Mouse (Mus musculus) liver, embryonic 15.5 days (tissue): ENCODE data around the gene Kmt5a. TPM values are rescaled to one million over a fixed set of nuclear protein-coding genes. Genes with fewer than 3 reads are reported as not detected.

Experiments
- ATAC-seq: fragments of 200-750 bp; cut with Nextera tagmentation; 2 replicates; pipeline ENCODE4 v1.8.0; 2017; ENCODE audit warnings: moderate number of reproducible peaks, mild to moderate bottlenecking, moderate library complexity; ENCODE audit not compliant: insufficient read depth
- H3K27ac ChIP-seq: fragments of 300-500 bp; sonication (generic); replicated peaks from 2 replicates; pipeline ENCODE4 v1.5.1; 2015; ENCODE audit warnings: mild to moderate bottlenecking, inconsistent platforms
- H3K27me3 ChIP-seq: fragments of 300-500 bp; sonication (generic); 2 replicates; pipeline ENCODE4 v1.6.1; 2015; ENCODE audit warnings: mild to moderate bottlenecking, inconsistent platforms
- H3K36me3 ChIP-seq: fragments of 300-500 bp; sonication (generic); replicated peaks from 2 replicates; pipeline ENCODE4 v1.6.1; 2015; ENCODE audit warnings: moderate library complexity, mild to moderate bottlenecking, inconsistent platforms
- H3K4me1 ChIP-seq: fragments of 300-500 bp; sonication (generic); replicated peaks from 2 replicates; pipeline ENCODE4 v1.6.1; 2015; ENCODE audit warnings: inconsistent platforms
- H3K4me2 ChIP-seq: fragments of 300-500 bp; sonication (generic); 2 replicates; pipeline ENCODE4 v1.6.1; 2015; ENCODE audit warnings: moderate library complexity, mild to moderate bottlenecking, inconsistent platforms
- H3K4me3 ChIP-seq: fragments of 300-500 bp; sonication (generic); replicated peaks from 2 replicates; pipeline ENCODE4 v1.5.1; 2015; ENCODE audit warnings: mild to moderate bottlenecking, inconsistent platforms
- H3K9ac ChIP-seq: fragments of 300-500 bp; sonication (generic); 2 replicates; pipeline ENCODE4 v1.6.1; 2015; ENCODE audit warnings: moderate library complexity, mild to moderate bottlenecking, inconsistent platforms
- H3K9me3 ChIP-seq: fragments of 300-500 bp; sonication (generic); replicated peaks from 2 replicates; pipeline ENCODE4 v1.6.1; 2016; ENCODE audit warnings: inconsistent platforms
- WGBS: fragments of 180-500 bp; shearing (Covaris S2); methylation state at CpG from one replicate; pipeline ENCODE4 v1.1.7; 2015; ENCODE audit warnings: mixed read lengths; ENCODE audit not compliant: insufficient replicate concordance; 5-methylcytosine and 5-hydroxymethylcytosine counted together
- polyA plus RNA-seq: library from polyadenylated mRNA; unstranded; fragments of >200 nt; fragmentation: Nextera tagmentation; extraction: Ambion mirVana; gene quantifications from 2 replicates; pipeline ENCODE4 v1.2.1, GENCODE M21; 2015

The Kmt5a gene
- polyA plus RNA-seq, 1 experiment from 2014 or later, result 60.1 TPM

GRCm38 (mm10) chr5:124426475-124427071 is 13.2 kb upstream of the Kmt5a start:
- peaks cover 36% of the 10 kb centered on the region for H3K4me1 ChIP-seq

DNA sequence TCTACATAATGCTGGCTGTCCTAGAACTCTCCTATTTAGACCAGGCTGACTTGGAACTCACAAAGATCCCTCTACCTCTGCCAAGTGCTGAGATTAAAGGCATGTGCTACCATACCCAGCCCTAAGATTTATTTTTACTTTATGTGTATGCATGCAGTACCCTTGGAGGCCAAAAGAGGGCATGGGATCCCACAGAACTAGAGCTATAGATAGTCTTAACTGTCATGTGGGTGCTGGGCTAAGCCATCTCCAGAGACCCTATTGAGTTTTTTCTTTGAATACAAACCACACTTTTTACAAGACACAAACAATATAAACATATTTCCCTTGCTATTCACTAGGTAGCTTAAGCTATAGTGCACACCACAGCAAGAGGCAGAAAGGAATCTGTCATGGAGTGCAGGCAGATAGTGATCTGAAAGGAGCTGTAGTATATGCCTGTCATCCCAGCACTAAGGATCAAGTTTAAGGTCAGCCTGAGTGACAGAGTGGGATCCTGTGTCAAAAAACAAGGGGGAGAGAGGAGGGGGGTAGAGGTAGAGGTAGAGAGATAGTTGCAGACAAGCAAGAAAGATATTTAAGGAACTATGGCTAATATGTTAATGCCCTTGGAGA is 7.2 kb upstream of the Kmt5a start:
- ATAC-seq, result 0 out of 2 replicates have a peak, but pooled peaks have one; percentile 43
- H3K4me1 ChIP-seq, result no peaks in the 10 kb centered on the region
- H3K27ac ChIP-seq, result no peak overlapping the region
- H3K4me3 ChIP-seq, result no peak overlapping the region
- H3K27me3 ChIP-seq, result no peaks in the 10 kb centered on the region
- no peaks in the 10 kb centered on the region for H3K9me3 ChIP-seq
- H3K9ac ChIP-seq, result no peak overlapping the region
- no peaks in the 10 kb centered on the region for H3K36me3 ChIP-seq
- H3K4me2 ChIP-seq, result no peak overlapping the region

More at GRCm38 (mm10) chr5:124426475-124427071, 13.2 kb upstream of the Kmt5a start:
- Histone ChIP-seq H3K9me3 (no peaks in the 10 kb centered on the region), H3K27me3 (no peaks in the 10 kb centered on the region), H3K27ac (peak overlapping the region; percentile 92), H3K4me3 (peak overlapping the region; percentile 99), H3K4me2 (peak overlapping the region; percentile 92), H3K36me3 (0 out of 2 replicates have a peak, but pooled peaks cover 3% of the 10 kb centered on the region), H3K9ac (peak overlapping the region; percentile 33; the same call in 1 of the 2 replicates)
- ATAC-seq, result no peak
- WGBS, result 78% methylated on average over 10 of the region's 10 CpGs

DNA sequence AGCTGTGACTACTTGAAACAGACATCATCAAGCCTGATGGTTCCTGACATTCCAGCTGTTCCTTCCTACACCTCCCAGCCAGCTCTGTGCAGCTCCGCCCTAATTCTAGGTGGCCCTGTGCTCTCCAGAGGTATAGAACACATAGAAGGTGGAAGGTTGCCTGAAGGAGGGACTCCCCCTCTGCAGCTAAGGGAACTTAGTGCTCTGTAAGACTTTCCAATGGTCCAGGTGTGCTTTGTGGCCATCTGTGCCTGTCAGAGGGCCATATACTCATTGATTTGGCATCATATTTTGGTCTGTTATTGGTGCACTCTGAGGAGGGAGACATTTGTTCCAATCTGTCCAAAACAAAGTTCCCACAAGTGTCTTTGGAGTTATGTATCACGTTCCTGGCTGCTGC is 6.7 kb upstream of the Kmt5a start:
- H3K9ac ChIP-seq, result no peak overlapping the region
- peaks cover under 1% of the 10 kb centered on the region; the same call in 1 of the 2 replicates for H3K4me1 ChIP-seq
- no peaks in the 10 kb centered on the region for H3K27me3 ChIP-seq
- H3K36me3 ChIP-seq, result no peaks in the 10 kb centered on the region
- H3K4me3 ChIP-seq, result no peak overlapping the region
- no peaks in the 10 kb centered on the region for H3K9me3 ChIP-seq
- no peak overlapping the region for H3K4me2 ChIP-seq
- 0 out of 2 replicates have a peak, but pooled peaks have one; percentile 4 for ATAC-seq
- H3K27ac ChIP-seq, result no peak overlapping the region
- WGBS, result 65% methylated on average over 2 of the region's 2 CpGs

- Histone ChIP-seq H3K27me3 (no peaks in the 10 kb centered on the region), H3K9me3 (no peaks in the 10 kb centered on the region), H3K4me3 (peak overlapping the region; percentile 77; the same call in 1 of the 2 replicates), H3K4me1 (peaks cover 32% of the 10 kb centered on the region), H3K4me2 (peak overlapping the region; percentile 73), H3K36me3 (peaks cover 10% of the 10 kb centered on the region), H3K9ac (peak overlapping the region; percentile 26; the same call in 1 of the 2 replicates), H3K27ac (peak overlapping the region; percentile 69)
- WGBS, result 74% methylated on average over 5 of the region's 5 CpGs
- ATAC-seq, result no peak
Measured at GRCm38 (mm10) chr5:124438229-124438628, 1.5 kb upstream of the Kmt5a start.

DNA sequence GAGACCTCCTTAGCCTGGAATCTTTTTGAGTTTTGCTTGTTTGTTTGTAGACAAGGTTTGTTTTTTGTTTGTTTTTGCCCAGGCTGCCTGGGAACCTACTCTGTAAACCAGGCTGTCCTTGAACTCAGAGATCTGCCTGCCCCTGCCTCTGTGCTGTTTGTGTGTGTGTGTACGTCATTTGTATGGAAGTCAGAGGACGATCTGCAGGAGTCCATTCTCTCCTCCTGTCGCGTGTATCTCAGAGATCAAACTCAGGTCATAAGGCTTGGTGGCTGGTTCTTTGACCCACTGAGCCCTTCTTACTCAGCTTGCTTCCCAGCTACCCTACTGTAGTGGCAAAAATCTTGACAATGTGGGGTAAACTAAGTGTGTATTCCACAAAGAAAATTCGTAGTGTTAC is 984 bp upstream of the Kmt5a start:
- H3K4me3 ChIP-seq, result peak overlapping the region; percentile 77
- H3K9me3 ChIP-seq, result no peaks in the 10 kb centered on the region
- WGBS, result 49% methylated on average over 5 of the region's 5 CpGs
- no peak for ATAC-seq
- peak overlapping the region; percentile 26 for H3K9ac ChIP-seq
- H3K27ac ChIP-seq, result peak overlapping the region; percentile 69
- no peaks in the 10 kb centered on the region for H3K27me3 ChIP-seq
- H3K4me2 ChIP-seq, result peak overlapping the region; percentile 73
- peaks cover 12% of the 10 kb centered on the region for H3K36me3 ChIP-seq
- peaks cover 36% of the 10 kb centered on the region for H3K4me1 ChIP-seq

GRCm38 (mm10) chr5:124440094-124440701 is 468 bp downstream of the Kmt5a start:
- Histone ChIP-seq H3K4me1 (peaks cover 50% of the 10 kb centered on the region), H3K27me3 (no peaks in the 10 kb centered on the region), H3K36me3 (peaks cover 12% of the 10 kb centered on the region), H3K27ac (peak overlapping the region; percentile 90), H3K9ac (peak overlapping the region; percentile 88), H3K9me3 (no peaks in the 10 kb centered on the region), H3K4me2 (peak overlapping the region; percentile 73), H3K4me3 (peak overlapping the region; percentile 77)
- WGBS, result under 1% methylated on average over 30 of the region's 30 CpGs
- peak; percentile 22 for ATAC-seq

DNA sequence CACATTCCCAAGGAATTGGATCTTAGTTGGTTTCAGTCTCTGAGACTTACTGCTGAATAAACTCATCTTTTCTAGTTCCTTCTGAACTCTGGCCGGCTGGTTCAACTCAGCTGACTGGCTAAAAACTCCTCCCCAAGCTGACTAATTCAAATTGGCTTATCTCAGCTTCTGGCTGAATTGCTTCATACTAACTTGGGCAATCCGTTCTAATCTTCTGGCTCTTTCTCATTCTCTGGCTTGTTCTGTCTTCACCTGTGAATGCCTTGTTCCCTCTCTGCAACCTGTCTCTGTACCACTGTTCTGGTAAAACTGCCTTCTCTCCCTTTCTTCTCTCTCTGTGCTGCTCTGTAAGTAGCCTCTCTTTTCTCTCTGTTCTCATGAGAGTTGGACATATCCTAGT is 2.9 kb downstream of the Kmt5a start:
- ATAC-seq, result no peak

DNA sequence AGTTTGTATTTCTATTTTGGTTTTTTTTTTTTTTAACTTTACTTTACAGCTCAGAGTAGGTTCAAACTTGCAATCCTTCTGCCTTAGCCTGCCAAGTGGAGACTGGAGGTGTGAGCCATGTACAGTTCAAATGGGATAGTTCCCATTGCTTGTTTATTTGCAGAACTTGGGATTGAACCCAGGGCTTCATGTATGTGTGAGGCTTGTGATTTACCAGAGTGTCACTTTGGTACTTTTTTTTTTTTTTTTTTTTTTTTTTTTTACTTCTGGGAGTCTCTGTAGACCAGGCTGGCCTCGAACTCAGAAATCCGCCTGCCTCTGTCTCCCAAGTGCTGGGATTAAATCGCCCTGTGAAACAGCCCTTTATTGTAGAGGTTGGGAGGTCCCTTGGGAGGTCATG is 4.5 kb downstream of the Kmt5a start:
- Histone ChIP-seq H3K27ac (peak overlapping the region; percentile 93), H3K9ac (peak overlapping the region; percentile 93), H3K4me2 (peak overlapping the region; percentile 99), H3K4me1 (peaks cover 74% of the 10 kb centered on the region), H3K27me3 (no peaks in the 10 kb centered on the region), H3K9me3 (no peaks in the 10 kb centered on the region), H3K4me3 (peak overlapping the region; percentile 89), H3K36me3 (peaks cover 37% of the 10 kb centered on the region)
- WGBS, result 62% methylated on average over 3 of the region's 3 CpGs
- ATAC-seq, result no peak

More for the DNA sequence above, 2.9 kb downstream of the Kmt5a start:
- peaks cover 69% of the 10 kb centered on the region for H3K4me1 ChIP-seq
- peak overlapping the region; percentile 78 for H3K27ac ChIP-seq
- peak overlapping the region; percentile 37 for H3K4me3 ChIP-seq
- 30% methylated on average over 2 of the region's 2 CpGs for WGBS
- H3K27me3 ChIP-seq, result no peaks in the 10 kb centered on the region
- H3K4me2 ChIP-seq, result peak overlapping the region; percentile 73
- 0 out of 2 replicates have a peak overlapping the region, but pooled peaks have one; percentile 30 for H3K9ac ChIP-seq
- peaks cover 22% of the 10 kb centered on the region for H3K36me3 ChIP-seq
- H3K9me3 ChIP-seq, result no peaks in the 10 kb centered on the region

DNA sequence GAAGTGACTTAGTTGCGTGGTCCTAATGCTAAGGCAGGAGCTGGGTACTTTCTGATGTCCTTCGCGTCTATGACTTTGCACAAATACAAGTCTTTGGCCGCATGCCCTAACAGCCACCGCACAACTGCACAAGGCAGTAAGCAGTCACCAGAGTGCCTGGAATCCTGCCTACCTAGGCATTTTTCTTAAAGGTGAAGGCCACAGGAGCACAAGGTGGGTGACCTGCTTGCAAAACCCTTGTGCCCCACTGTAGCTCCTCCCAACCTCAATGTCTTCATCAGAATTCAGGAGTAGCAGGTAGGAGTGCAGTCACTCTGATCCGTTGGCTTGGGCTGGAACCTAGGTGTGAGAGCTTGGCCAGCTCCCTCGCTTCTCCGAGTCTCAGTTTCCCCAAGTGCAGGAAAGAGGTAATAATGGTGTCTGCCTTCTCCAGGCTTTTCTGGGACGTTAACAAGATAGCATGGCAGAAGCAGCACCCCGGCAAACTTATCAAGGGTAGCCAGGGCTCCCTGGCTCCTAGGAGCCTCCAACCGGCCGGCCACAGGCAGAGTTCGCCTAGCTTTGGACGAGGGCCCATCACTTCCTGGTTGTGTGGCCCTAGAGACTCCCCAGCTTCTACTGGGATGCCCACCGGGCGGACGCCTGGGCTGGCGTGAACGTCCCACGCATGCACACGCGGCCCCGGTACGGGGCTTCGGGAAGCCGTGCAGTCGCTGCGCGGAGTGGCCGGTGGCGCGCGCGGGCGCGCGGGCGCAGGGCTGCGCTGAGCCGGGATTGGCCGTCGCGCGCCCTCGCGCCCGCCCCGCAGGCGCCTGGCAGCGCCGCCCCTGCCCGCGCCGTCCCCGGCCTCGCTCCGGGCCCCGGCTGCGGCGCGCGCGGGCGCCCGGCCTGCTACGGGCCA is 5.2 kb downstream of the Kmt5a start:
- Histone ChIP-seq H3K9ac (peak overlapping the region; percentile 93), H3K4me2 (peak overlapping the region; percentile 99), H3K4me3 (peak overlapping the region; percentile 89), H3K4me1 (peaks cover 81% of the 10 kb centered on the region), H3K27me3 (no peaks in the 10 kb centered on the region), H3K36me3 (peaks cover 44% of the 10 kb centered on the region), H3K27ac (peak overlapping the region; percentile 93), H3K9me3 (no peaks in the 10 kb centered on the region)
- ATAC-seq, result peak; percentile 84
- 2% methylated on average over 66 of the region's 66 CpGs for WGBS

GRCm38 (mm10) chr5:124445621-124446293 is 6.0 kb downstream of the Kmt5a start:
- peaks cover 89% of the 10 kb centered on the region for H3K4me1 ChIP-seq
- peaks cover 53% of the 10 kb centered on the region for H3K36me3 ChIP-seq
- no peaks in the 10 kb centered on the region for H3K27me3 ChIP-seq
- peak overlapping the region; percentile 93 for H3K27ac ChIP-seq
- under 1% methylated on average over 63 of the region's 77 CpGs for WGBS
- H3K4me2 ChIP-seq, result peak overlapping the region; percentile 99
- H3K4me3 ChIP-seq, result peak overlapping the region; percentile 89
- H3K9me3 ChIP-seq, result no peaks in the 10 kb centered on the region
- ATAC-seq, result peak; percentile 73
- H3K9ac ChIP-seq, result peak overlapping the region; percentile 93
